Mouse (Mus musculus) yolk sac, embryonic 10.5 days (tissue): Measurements from ENCODE around the gene Cenpq.

ENCODE experiments used
- DNase-seq: peaks from one replicate; pipeline ENCODE4 v3.0.0-alpha.2; 2017; ENCODE audit warnings: low spot score

Gene Cenpq

DNA sequence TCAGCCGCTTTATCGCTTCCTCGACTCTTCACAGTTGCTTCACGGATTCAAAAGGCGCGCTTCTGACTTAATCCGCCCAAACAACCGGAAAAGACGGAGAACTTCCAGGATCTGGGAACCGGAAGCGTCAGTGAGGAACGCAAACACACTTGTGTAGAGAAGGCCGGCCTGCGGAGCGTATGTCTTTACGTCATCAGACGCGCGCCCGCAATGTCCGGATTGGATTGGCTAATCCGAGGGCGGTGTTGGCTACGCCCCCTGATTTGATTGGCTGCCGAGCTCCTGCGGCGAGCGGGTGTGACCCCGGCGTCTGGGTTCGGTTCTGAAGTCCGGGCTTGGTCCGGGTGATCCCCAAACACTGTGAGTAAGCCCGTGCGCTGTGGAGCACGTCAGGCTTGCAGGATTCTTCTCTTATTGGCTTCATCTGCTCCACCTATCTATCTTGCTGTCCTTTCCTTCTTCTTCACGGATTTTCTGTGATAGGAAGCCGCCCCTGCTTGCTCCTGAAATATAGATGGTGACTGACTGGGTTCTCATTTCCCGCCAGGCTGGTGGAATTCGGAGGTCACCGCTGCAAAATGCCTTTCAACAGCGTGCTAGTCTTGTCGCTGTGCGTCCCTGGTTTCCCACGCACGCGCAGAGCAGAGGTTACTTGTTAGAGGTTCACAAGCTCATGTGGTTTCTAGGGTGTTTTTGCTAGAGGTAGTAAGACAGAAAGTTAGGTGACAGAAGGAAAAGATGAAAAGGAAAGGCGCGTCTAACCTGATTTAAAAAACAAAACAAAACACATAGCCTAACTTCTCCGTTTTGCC lies at the start of gene Cenpq, which contains the start of gene Mut:
Gene Cenpq (minus strand): TSS at position 628 of the 812 bp plus-strand sequence.
Gene Mut (plus strand): TSS at position 266 of the 812 bp plus-strand sequence.
- DNase-seq = peak; percentile 94

DNA sequence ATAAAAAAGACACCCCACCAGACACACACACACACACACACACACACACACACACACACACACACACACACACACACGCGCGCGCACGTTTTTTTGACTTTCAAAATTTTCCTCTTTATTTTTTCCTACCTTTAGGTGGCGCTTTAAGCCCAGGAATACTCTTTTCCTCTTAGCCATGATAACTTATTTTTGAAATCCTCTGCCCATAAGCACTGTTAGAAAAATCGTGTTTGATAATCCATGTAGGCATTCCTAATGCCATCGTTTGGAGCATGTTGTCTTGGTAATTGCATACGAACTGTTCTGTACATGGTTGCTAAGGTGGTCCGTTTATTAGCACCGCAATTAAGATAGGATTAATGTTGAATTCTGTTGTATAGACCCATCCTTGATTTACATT lies 43.1 kb upstream of the Cenpq start:
- no peak for DNase-seq

DNA sequence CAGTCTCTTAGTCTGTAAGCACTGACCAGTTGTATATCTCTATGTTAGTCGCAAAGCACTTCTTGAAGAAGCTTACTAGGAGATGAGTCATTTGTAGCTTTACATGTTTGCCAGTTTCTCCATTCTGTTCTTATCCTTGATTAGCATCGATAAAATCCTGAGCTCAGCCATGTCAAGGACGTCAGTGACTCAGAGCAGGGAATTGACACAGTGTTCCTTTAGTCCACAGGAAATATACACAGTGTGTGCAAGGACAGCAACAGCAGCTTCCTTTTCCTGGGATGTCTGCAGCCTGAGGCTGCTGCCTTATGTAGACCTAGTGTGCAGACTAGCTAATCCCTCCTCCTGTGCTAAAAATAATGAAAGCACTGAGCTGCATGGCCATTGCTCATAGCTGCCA lies 13.7 kb upstream of the Cenpq start:
- DNase-seq = no peak

DNA sequence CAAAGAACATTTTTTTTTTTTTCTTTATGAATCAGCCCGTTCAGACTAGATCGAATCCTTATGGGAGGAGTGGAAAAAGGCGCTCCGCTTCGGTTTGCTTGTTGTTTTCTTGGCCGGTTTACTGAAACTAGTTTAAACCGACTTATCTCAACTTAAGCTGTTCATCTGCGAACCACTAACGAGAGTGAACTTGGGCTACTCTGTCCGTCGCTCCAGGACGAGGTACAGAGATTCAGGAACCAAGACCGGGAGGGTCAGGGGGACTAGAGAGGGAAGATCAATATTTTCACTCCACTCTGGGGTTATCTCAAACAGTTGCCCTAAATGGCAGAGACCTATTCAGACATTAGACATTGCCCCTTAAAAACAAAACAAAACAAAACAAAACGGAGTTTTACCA lies 862 bp downstream of the Cenpq start:
- no peak for DNase-seq

DNA sequence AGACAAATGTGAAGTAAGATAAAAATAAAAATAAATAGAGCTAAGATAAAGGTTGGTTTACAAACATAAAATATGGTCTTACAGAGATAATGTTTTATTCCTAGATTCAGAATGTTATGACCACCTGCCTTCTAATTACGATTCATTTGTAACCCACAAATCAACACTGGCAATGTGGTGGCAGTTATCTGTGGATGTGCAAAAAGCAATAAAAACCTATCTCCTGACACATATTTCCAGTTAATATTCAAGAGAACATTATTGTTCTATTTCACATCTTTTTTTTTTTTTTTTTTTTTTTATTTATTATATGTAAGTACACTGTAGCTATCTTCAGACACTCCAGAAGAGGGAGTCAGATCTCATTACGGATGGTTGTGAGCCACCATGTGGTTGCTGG lies 19.3 kb downstream of the Cenpq start:
- no peak for DNase-seq

DNA sequence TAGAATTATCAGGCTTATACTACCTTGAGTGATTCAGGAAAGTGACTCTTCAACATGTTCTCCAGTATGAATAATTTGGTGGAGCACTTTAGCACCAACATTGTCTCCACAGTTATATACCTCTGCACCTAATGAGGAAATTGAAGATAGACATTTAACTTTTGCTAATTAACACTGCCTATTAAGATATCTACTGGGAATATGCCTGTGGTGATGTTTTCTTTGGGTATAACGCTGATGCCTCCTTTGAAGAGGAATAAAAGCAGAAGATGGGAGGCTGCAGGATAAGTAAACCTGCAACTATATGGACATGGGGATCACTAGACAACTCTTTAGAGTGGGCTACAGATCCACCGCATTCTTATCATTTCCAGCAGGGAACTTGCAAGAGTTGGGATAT lies 20.6 kb downstream of the Cenpq start, which contains the start of gene Glyatl3:
Gene Glyatl3 (minus strand): TSS at position 101 of the 400 bp plus-strand sequence.
- no peak for DNase-seq

DNA sequence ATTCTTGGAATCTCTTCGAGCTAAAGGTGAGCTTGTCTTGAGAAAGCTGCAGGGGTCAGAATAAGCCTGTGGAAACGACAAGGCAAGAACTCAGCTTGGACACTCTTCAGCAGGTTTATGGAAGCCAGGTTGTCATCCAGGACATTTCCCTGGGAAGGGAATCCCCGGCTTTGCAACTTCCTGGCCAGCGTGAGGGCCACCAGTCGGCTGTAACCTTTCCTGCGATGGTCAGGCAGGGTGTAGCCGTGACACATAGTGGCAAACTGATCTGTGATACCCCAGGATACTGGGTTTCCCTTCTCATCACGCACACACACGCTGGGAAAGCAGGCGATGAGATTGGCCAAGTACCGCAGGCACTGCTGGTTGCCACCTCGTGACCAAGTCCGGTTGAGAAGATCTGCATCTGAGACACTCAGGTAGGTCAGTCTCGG lies 30.1 kb downstream of the Cenpq start:
- DNase-seq = no peak

DNA sequence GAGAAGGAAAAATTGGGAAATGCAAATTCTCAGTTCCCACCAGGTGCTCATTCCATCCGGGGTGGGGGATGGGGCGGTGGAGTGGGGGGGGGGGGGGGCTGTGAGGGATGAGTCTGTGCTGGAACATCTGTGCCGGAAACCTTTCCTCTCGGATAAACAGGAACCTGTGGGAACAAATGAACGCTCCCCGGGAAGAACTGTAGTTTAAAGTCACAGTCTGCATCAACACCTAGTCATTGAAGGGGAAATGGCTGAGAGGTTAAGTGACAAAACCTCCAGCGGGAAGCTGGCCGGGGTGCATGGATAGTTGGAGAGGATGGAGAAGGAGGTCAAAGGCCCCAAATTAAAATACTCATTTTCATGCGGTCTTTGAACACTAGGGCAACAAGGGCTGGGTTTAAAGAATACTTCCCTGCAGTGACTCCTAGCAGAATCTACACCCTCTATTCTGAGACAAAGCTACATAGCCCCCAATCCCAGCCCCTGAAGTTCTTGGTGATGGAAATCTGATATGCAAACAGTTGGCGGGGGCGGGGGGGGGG lies 30.7 kb downstream of the Cenpq start:
- no peak for DNase-seq

DNA sequence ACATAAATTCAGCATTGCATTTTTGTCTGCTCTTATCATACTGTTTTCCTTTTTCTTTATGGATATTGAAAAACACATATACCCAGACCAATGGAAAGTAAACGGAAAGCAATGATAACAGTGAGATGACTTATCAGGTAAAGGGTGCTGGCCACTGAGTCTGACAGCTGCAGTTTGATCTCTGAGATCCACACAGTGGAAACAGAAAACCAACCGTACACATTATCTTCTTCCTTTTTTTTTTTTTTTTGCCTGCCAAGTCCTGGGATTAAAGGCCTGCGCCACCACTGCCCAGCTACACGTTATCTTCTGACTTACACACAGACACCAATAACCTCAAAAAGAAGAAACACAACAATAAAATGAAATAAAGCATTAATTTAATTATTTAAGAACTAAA lies 31.5 kb downstream of the Cenpq start:
- no peak for DNase-seq

DNA sequence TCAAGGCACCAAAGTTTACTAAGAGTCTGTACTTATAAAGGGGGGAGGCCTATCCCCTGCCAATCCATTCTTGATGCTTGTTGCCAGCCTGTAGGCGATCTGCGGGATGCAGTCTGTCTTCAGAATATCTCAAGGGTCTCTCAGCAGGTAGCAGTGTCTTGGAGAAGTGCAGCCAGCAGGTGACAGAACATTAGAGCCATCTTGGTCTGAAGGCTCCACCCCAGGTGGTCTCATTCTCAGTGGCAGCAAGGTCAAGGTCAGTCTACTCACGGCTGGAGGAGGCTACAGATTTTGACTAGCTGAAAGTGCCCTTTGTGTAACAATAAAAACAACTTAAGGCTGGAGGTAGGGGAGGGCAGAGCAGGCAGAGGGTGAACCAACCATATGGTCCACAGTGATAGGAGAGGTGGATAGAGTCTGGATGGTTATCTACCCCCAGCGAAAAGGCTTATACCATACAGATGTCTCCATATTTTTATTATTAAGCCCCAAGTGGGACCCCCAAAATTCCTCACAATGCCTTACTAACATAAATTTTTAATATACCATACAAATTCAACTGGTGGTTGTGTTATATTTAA lies 35.0 kb downstream of the Cenpq start:
- no peak for DNase-seq

DNA sequence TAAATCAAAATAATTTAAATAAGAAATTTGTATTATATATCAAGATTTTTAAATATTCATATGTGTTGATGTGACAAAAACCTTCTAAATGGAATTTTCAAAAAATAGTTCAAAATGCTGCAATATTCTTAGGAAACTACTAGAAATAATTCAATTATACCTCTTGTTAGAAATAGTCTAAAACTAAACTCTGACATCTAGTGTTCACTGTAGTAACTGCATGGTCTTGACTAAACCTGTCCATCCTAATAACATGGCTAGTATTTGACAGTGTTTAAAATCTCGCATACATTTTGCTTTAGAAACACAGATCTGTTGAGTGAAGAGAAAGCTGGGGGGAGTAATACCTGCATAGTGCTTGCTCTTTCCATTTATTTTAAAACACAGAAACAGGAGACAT lies 38.0 kb downstream of the Cenpq start:
- no peak for DNase-seq

DNA sequence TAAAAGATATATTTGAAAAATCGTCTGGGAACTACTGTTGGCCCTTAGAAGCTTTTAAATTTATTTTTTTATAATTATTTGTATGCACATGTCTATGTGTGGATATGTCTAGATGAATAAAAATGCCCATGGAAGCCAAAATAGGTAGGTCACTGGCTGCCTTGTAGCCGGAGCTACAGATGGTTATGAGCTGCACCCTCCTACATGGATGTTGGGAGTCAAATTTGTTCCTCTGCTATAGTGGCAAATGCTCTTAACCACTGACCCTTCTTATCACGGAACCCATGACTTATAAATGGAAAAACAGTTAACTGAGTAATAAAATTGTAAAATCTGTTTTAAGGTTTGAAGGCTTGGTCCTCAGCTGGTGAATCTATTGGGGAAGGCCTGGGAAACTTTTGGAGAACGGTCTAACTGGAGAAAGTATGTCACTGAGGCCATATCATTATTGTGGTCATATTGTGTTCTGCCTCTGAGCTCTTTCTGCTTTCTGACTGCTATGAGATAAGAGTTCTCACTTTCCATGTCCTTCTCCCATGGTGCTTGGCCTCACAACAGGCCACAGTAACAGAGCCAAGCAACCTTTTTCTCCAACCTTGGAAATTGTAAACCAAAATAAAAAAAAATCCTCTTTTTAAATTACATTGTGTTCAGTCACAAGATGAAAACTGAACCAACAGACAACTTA lies 46.9 kb downstream of the Cenpq start:
- DNase-seq = no peak

DNA sequence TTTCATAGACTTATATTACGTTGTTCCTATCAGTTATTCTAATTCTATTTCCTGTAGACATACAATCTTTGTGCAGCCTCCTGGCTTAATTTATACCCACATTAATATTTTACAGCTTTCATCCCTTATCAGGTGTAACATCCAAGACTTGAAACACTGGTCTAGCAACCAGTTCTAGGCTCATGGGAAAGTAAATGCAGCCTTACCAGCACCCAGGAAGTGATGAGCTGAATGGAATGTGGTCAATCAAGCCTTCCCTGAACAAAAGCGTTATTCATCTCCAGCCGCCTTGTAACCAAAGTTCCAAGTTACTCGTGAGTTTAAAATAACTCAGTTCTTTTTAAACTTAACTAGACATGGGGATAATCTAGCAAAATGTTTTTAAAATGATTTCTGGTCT lies 49.7 kb downstream of the Cenpq start:
- DNase-seq = no peak

DNA sequence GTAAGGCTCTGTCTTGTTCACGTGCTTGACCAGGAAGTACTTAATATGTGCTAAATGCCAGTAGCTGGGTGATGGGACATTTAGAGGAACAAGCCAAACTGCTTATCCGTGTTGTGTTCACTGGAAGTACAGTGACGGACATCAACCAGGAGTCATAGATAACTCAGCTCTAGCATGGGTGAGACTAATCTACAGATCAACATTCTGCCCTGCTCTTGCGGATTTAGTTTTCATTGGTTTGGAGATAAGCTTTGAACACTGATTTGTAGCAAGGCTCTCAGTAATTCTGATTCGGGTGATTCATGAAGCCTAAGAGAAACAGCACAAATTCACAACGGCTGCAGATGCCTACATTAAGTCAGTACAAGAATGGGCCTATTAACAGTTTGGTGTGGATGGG lies 52.7 kb downstream of the Cenpq start:
- DNase-seq = no peak

DNA sequence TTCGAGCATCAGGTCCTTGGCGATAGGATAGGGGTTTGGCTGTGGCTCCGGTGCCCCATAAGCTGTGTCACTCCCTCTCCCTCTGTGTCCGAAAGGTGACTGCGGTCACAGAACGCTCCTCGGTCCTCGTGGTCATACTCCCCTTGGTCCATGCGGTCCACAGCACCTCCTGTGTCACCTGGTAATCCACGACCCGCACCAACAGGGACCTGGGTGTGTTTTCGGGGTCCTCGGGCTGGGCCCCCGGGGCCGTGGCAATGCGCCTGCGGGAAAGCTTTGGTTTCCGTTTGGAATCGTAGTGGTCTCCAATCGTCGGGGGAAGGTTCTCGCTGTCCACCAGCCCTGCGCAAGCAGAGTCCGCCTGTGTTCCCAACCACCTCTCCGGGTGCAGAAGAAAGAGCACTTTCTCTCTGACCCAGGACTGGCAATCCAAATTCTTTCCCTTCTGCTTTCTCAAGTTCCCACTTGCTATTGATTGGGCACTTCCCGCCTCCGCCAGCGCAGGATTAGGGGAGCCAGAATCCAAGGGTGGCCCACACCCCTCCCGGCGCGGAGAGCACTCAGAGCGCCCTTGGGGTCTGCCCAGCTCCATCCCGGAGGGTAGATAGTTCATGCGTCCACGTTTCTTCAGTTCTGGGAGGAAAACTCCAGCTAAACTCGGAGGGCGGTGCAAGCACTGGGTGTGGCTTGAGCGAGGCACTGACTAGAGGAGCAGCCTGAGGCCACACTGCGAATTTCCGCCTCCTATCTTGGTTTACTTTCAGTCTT lies 54.7 kb downstream of the Cenpq start, which contains the start of gene 9130008F23Rik:
Gene 9130008F23Rik (minus strand): TSS at position 636 of the 768 bp plus-strand sequence.
- peak; percentile 67 for DNase-seq

DNA sequence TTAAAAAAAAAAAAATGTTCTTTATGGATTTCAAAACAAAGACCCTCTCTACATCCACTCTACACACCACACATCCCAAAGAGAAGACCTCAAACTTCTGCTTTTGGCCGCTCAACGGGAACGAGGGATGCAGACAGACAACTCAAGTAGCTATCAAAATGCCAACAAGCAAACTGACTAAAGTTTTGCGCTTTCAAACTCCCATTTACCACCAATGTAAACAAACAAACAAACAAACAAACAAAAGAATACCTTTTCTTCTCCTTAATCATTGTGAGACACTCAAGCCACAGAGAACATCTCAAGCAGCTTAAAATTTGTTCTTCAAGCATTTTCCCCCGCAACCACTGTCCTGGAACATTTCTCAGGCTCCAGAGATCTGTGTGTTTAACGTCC lies 55.3 kb downstream of the Cenpq start:
- DNase-seq = no peak

DNA sequence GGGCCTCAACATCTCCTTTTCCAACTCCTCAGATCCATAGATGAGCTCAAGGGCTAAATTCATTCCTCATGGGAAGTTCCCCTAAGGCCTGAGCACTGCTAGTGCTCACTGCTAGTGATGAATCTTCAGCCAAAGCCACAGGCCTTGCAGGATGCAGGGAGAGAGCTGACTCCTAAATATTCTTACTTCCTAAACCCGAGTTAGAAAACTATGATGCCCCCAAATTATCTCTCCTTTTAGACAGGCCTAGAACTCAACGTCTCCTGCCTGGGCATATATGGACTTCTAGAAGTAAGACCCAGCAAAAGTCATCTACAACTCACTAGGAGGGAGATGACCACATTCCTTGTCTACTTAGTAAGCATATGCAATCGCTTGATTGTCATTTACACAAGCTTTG lies 57.1 kb downstream of the Cenpq start:
- DNase-seq = no peak

DNA sequence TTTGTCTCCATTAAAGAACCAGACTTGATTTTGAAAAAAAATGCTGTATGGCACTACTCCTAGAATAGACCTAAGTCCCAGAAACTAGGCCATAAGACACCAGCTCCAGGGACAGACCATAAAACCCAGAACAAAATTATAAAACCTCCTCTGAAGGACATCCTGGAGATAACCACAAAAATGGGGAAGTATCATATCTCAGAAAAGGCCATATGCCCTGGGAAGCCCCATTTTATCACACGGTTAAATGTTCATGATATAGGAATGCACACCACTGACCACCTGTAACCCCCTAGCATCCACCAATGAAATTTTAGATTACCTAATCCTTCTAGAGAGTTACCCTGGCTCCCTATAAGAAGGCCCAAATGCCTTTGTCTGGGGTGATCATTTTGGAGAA lies 59.3 kb downstream of the Cenpq start:
- no peak for DNase-seq

DNA sequence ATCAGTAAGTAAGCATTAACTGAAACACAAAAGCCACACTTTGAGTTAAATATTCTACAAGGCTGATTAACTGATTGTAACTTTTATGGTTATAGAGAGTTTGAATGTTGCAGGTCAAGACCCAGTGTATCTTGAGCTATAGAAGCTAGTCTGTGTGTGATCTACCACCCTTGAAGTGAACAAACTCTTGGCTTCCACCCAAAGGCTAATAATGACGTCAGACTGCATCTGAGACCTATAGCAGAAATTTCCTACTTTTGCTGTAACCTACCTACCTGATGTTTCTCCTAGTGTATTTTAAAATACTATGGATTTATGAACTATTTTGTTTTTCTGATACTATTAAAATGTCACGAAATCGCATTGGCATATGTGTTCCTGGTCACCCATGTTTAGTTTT lies 60.1 kb downstream of the Cenpq start:
- no peak for DNase-seq

DNA sequence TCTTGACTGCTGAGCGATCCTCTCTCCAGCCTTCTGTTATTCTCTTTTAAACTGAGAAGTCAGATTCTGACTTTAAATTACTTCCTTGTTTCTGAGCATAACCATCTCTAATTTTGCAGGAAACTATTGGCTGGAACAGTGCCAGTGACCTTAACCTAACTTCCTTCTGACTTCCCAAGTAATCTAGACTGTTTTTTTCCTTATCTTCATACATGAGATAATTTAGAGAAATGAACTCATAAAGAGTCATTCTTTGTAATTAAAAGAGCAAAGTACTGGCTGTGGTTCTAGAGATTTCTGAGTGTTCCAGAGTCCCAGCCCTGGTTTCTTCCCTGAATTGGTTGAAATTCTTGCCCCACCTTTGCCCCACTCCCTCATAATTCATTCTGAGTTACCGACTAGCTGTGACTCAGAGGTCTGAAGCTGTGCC lies 61.2 kb downstream of the Cenpq start:
- DNase-seq = no peak
